In the genomic region with DNA sequence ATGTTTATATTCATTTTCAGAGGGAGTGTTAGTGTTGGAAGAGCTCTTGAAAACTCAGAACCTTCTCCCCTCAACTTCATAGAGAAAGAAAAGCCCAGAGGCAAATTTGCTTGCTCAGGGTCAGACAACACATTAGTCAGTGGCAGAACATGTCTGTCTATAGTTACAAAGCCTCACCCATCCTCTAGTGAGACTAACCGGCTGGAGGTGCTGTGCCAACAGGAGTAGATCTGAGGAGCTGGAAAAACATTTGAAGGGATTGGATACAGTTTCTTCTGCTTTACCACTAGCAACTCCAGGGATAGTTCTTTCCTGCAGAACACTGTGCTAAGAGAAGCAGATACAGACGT, we compare ENCODE assay signal across 9 mouse cellular contexts. TPM values are rescaled to one million over a fixed set of nuclear protein-coding genes. Genes with fewer than 3 reads are reported as not detected.
DNase-seq lines count a peak whose midpoint lies in the region; ATAC-seq lines count a peak whose summit lies in the region.
"Had no signal": no experiment of that assay in that cellular context is flagged by ENCODE, and none has a peak within 500 bp of the region (broad histone marks: within the 10 kb centered on the region; RNA-seq: fewer than 3 reads in every experiment).

No protein-coding gene starts in this region.

- no peaks in the 10 kb centered on the region for H3K9me3 ChIP-seq in lung, embryonic 15.5 days
- H3K9me3 ChIP-seq in embryonic facial prominence, embryonic 15.5 days (replicated peaks): no peaks in the 10 kb centered on the region
- H3K9me3 ChIP-seq in limb, embryonic 11.5 days (ENCODE audit: control insufficient read depth, low read length): no peaks in the 10 kb centered on the region
- no peaks in the 10 kb centered on the region for H3K9me3 ChIP-seq in neural tube, embryonic 15.5 days (replicated peaks)

- H3K9ac ChIP-seq in lung, embryonic 15.5 days: peak overlapping the region; percentile 77
- 0 out of 2 replicates have a peak overlapping the region, but pooled peaks have one; percentile 74 for H3K9ac ChIP-seq in embryonic facial prominence, embryonic 15.5 days
- H3K9ac ChIP-seq in limb, embryonic 11.5 days (ENCODE audit: low read length): peak overlapping the region; percentile 85; the same call in 1 of the 2 replicates
- H3K9ac ChIP-seq in neural tube, embryonic 15.5 days (replicated peaks): peak overlapping the region; percentile 95

- no peaks in the 10 kb centered on the region for H3K27me3 ChIP-seq in lung, embryonic 15.5 days
- H3K27me3 ChIP-seq in embryonic facial prominence, embryonic 15.5 days: no peaks in the 10 kb centered on the region
- H3K27me3 ChIP-seq in limb, embryonic 11.5 days (ENCODE audit: control insufficient read depth, insufficient read depth, low read length): no peaks in the 10 kb centered on the region
- no peaks in the 10 kb centered on the region for H3K27me3 ChIP-seq in neural tube, embryonic 15.5 days (replicated peaks)

- 2% methylated on average over 2 of the region's 2 CpGs for WGBS in lung, embryonic 15.5 days
- 2% methylated on average over 2 of the region's 2 CpGs for WGBS in embryonic facial prominence, embryonic 15.5 days
- 3% methylated on average over 2 of the region's 2 CpGs for WGBS in limb, embryonic 11.5 days
- WGBS in neural tube, embryonic 15.5 days: 4% methylated on average over 2 of the region's 2 CpGs

- ATAC-seq in lung, embryonic 15.5 days (ENCODE audit: borderline replicate concordance, extremely low read depth, low FRiP score, low TSS enrichment): no peak; the same call in 1 of the 2 replicates
- ATAC-seq in embryonic facial prominence, embryonic 15.5 days (ENCODE audit: insufficient number of reproducible peaks, low FRiP score, low TSS enrichment, low read depth): no peak
- 0 out of 2 replicates have a peak, but pooled peaks have one; percentile 7 for ATAC-seq in limb, embryonic 11.5 days (ENCODE audit: insufficient number of reproducible peaks, low FRiP score, low TSS enrichment, low read depth)
- ATAC-seq in neural tube, embryonic 15.5 days (ENCODE audit: low FRiP score): no peak

- peak overlapping the region; percentile 91 for H3K4me2 ChIP-seq in lung, embryonic 15.5 days
- peak overlapping the region; percentile 92 for H3K4me2 ChIP-seq in embryonic facial prominence, embryonic 15.5 days (replicated peaks)
- peak overlapping the region; percentile 87 for H3K4me2 ChIP-seq in limb, embryonic 11.5 days (ENCODE audit: low read depth, severe bottlenecking)
- H3K4me2 ChIP-seq in neural tube, embryonic 15.5 days: peak overlapping the region; percentile 78

- peaks cover 17% of the 10 kb centered on the region for H3K4me1 ChIP-seq in lung, embryonic 15.5 days
- H3K4me1 ChIP-seq in embryonic facial prominence, embryonic 15.5 days: peaks cover 35% of the 10 kb centered on the region
- H3K4me1 ChIP-seq in limb, embryonic 11.5 days (ENCODE audit: control insufficient read depth, insufficient read depth, low read length): peaks cover 27% of the 10 kb centered on the region
- peaks cover 44% of the 10 kb centered on the region for H3K4me1 ChIP-seq in neural tube, embryonic 15.5 days

- H3K4me3 ChIP-seq in lung, embryonic 15.5 days: peak overlapping the region; percentile 85
- peak overlapping the region; percentile 94 for H3K4me3 ChIP-seq in embryonic facial prominence, embryonic 15.5 days (replicated peaks)
- H3K4me3 ChIP-seq in limb, embryonic 11.5 days (ENCODE audit: low read depth, low read length): peak overlapping the region; percentile 93
- H3K4me3 ChIP-seq in neural tube, embryonic 15.5 days (replicated peaks): peak overlapping the region; percentile 94

- H3K27ac ChIP-seq in lung, embryonic 15.5 days: peak overlapping the region; percentile 85
- H3K27ac ChIP-seq in embryonic facial prominence, embryonic 15.5 days (replicated peaks): peak overlapping the region; percentile 92
- peak overlapping the region; percentile 89; the same call in 1 of the 2 replicates for H3K27ac ChIP-seq in limb, embryonic 11.5 days (replicated peaks; ENCODE audit: low read depth, low read length)
- H3K27ac ChIP-seq in neural tube, embryonic 15.5 days (replicated peaks): peak overlapping the region; percentile 87

- H3K36me3 ChIP-seq in lung, embryonic 15.5 days: no peaks in the 10 kb centered on the region
- H3K36me3 ChIP-seq in embryonic facial prominence, embryonic 15.5 days: peaks cover 2% of the 10 kb centered on the region; the same call in 1 of the 2 replicates
- H3K36me3 ChIP-seq in limb, embryonic 11.5 days (ENCODE audit: control insufficient read depth, insufficient read depth, low read length): no peaks in the 10 kb centered on the region
- no peaks in the 10 kb centered on the region for H3K36me3 ChIP-seq in neural tube, embryonic 15.5 days

- DNase-seq in lung, postnatal 25 days (ENCODE audit: low spot score): no peak
- no peak for DNase-seq in limb, embryonic 11.5 days (ENCODE audit: low spot score)
- no peak for DNase-seq in thymus, postnatal 0 days (ENCODE audit: low spot score)
- DNase-seq in left cerebral cortex, adult 9 months (ENCODE audit: low spot score in 2 of 2): no peak
- no peak for DNase-seq in gastrocnemius, postnatal 25 days

RNA-seq across cellular contexts. Expression of gene Mink1, which starts 0.8 kb away (rescaled TPM):
- polyA plus RNA-seq in lung, embryonic 15.5 days (2015; fragmentation: Nextera tagmentation; extraction: Ambion mirVana): 8.6 and 10.8 TPM in 2 replicates
- 16.7 and 20.3 TPM in 2 replicates for polyA plus RNA-seq in embryonic facial prominence, embryonic 15.5 days (2015; fragmentation: Nextera tagmentation; extraction: Ambion mirVana)
- 21.2 and 22.7 TPM in 2 replicates for polyA plus RNA-seq in limb, embryonic 11.5 days (2014; fragmentation: Nextera tagmentation; extraction: Ambion mirVana)
- polyA plus RNA-seq in neural tube, embryonic 15.5 days (2015; fragmentation: Nextera tagmentation; extraction: Ambion mirVana): 15.0 and 16.6 TPM in 2 replicates
- polyA plus RNA-seq in thymus, postnatal 0 days (2015; fragmentation: Nextera tagmentation; extraction: Ambion mirVana): 6.3 and 6.6 TPM in 2 replicates
- total RNA-seq in gastrocnemius, postnatal 25 days (2021): 10 to 100 TPM; 26.3 to 27.2 TPM

RNA-seq across cellular contexts. Expression of gene Pld2, which starts 22.0 kb away (rescaled TPM):
- 8.6 and 8.9 TPM in 2 replicates for polyA plus RNA-seq in lung, embryonic 15.5 days (2015; fragmentation: Nextera tagmentation; extraction: Ambion mirVana)
- 10.3 and 13.2 TPM in 2 replicates for polyA plus RNA-seq in embryonic facial prominence, embryonic 15.5 days (2015; fragmentation: Nextera tagmentation; extraction: Ambion mirVana)
- polyA plus RNA-seq in limb, embryonic 11.5 days (2014; fragmentation: Nextera tagmentation; extraction: Ambion mirVana): 2.4 and 3.9 TPM in 2 replicates
- 16.1 and 18.1 TPM in 2 replicates for polyA plus RNA-seq in neural tube, embryonic 15.5 days (2015; fragmentation: Nextera tagmentation; extraction: Ambion mirVana)
- 2.0 and 2.7 TPM in 2 replicates for polyA plus RNA-seq in thymus, postnatal 0 days (2015; fragmentation: Nextera tagmentation; extraction: Ambion mirVana)
- 10 to 100 TPM; 17.4 to 17.7 TPM for total RNA-seq in gastrocnemius, postnatal 25 days (2021)

RNA-seq across cellular contexts. Expression of gene Gm40193, which starts 29.2 kb away (rescaled TPM):
- polyA plus RNA-seq in lung, embryonic 15.5 days (2015; fragmentation: Nextera tagmentation; extraction: Ambion mirVana): not detected in 2 replicates
- 1.1 and 3.3 TPM in 2 replicates for polyA plus RNA-seq in embryonic facial prominence, embryonic 15.5 days (2015; fragmentation: Nextera tagmentation; extraction: Ambion mirVana)
- polyA plus RNA-seq in limb, embryonic 11.5 days (2014; fragmentation: Nextera tagmentation; extraction: Ambion mirVana): not detected in 2 replicates
- polyA plus RNA-seq in neural tube, embryonic 15.5 days (2015; fragmentation: Nextera tagmentation; extraction: Ambion mirVana): not detected in 2 replicates
- not detected in 2 replicates for polyA plus RNA-seq in thymus, postnatal 0 days (2015; fragmentation: Nextera tagmentation; extraction: Ambion mirVana)
- not detected for total RNA-seq in gastrocnemius, postnatal 25 days (2021)
- total RNA-seq: adrenal gland, postnatal 25 days had no signal

RNA-seq across cellular contexts. Expression of gene Psmb6, which starts 36.7 kb away (rescaled TPM):
- 771 and 802 TPM in 2 replicates for polyA plus RNA-seq in lung, embryonic 15.5 days (2015; fragmentation: Nextera tagmentation; extraction: Ambion mirVana)
- 727 and 733 TPM in 2 replicates for polyA plus RNA-seq in embryonic facial prominence, embryonic 15.5 days (2015; fragmentation: Nextera tagmentation; extraction: Ambion mirVana)
- polyA plus RNA-seq in limb, embryonic 11.5 days (2014; fragmentation: Nextera tagmentation; extraction: Ambion mirVana): 964 and 999 TPM in 2 replicates
- polyA plus RNA-seq in neural tube, embryonic 15.5 days (2015; fragmentation: Nextera tagmentation; extraction: Ambion mirVana): 756 and 815 TPM in 2 replicates
- 741 and 749 TPM in 2 replicates for polyA plus RNA-seq in thymus, postnatal 0 days (2015; fragmentation: Nextera tagmentation; extraction: Ambion mirVana)
- total RNA-seq in gastrocnemius, postnatal 25 days (2021): 100 to 1,000 TPM; 242 to 248 TPM

RNA-seq across cellular contexts. Expression of gene Gltpd2, which starts 42.9 kb away (rescaled TPM):
- polyA plus RNA-seq in lung, embryonic 15.5 days (2015; fragmentation: Nextera tagmentation; extraction: Ambion mirVana): 0.62 and 0.86 TPM in 2 replicates
- 0.44 and 0.59 TPM in 2 replicates for polyA plus RNA-seq in embryonic facial prominence, embryonic 15.5 days (2015; fragmentation: Nextera tagmentation; extraction: Ambion mirVana)
- 0.39 and 0.50 TPM in 2 replicates for polyA plus RNA-seq in limb, embryonic 11.5 days (2014; fragmentation: Nextera tagmentation; extraction: Ambion mirVana)
- polyA plus RNA-seq in neural tube, embryonic 15.5 days (2015; fragmentation: Nextera tagmentation; extraction: Ambion mirVana): 0.15 and 0.41 TPM in 2 replicates
- polyA plus RNA-seq in thymus, postnatal 0 days (2015; fragmentation: Nextera tagmentation; extraction: Ambion mirVana): 0.31 TPM in 1 of 2 replicates, not detected in the other
- not detected for total RNA-seq in gastrocnemius, postnatal 25 days (2021)
- total RNA-seq: adrenal gland, postnatal 25 days had no signal
